Mouse (Mus musculus): Measurements from ENCODE around the gene Cryl1. TPM values are rescaled to one million over a fixed set of nuclear protein-coding genes. Genes with fewer than 3 reads are reported as not detected.

Cryl1 gene
- polyA plus RNA-seq, 1 experiment = 0.08 TPM

- TF ChIP-seq GATA1 (IDR thresholded peaks at IDR 0.05; ENCODE audit: low read length) (no peak), TAL1 (IDR thresholded peaks at IDR 0.05; ENCODE audit: low read length) (no peak)
- Histone ChIP-seq H3K36me3 (ENCODE audit: control insufficient read depth) (no peaks in the 10 kb centered on the region), H3K9me3 (ENCODE audit: control insufficient read depth, low read length) (no peaks in the 10 kb centered on the region), H3K4me1 (ENCODE audit: control insufficient read depth) (no peaks in the 10 kb centered on the region), H3K4me3 (replicated peaks) (no peak overlapping the region), H3K27me3 (ENCODE audit: control insufficient read depth) (no peaks in the 10 kb centered on the region)
These were observed 115.7 kb downstream of the Cryl1 start for GRCm38 (mm10) chr14:57282591-57282990.

GRCm38 (mm10) chr14:57280835-57281234 is 117.5 kb downstream of the Cryl1 start:
- H3K9me3 ChIP-seq (ENCODE audit: control insufficient read depth, low read length) = no peaks in the 10 kb centered on the region
- no peak overlapping the region for H3K4me3 ChIP-seq (replicated peaks)
- TF ChIP-seq TAL1 (IDR thresholded peaks at IDR 0.05; ENCODE audit: low read length) = no peak
- no peak for TF ChIP-seq GATA1 (IDR thresholded peaks at IDR 0.05; ENCODE audit: low read length)
- no peaks in the 10 kb centered on the region for H3K4me1 ChIP-seq (ENCODE audit: control insufficient read depth)
- H3K27me3 ChIP-seq (ENCODE audit: control insufficient read depth) = no peaks in the 10 kb centered on the region
- no peaks in the 10 kb centered on the region for H3K36me3 ChIP-seq (ENCODE audit: control insufficient read depth)

GRCm38 (mm10) chr14:57276481-57277012 is 121.8 kb downstream of the Cryl1 start:
- TF ChIP-seq TAL1 (IDR thresholded peaks at IDR 0.05; ENCODE audit: low read length) (no peak), GATA1 (IDR thresholded peaks at IDR 0.05; ENCODE audit: low read length) (no peak)
- H3K9me3 ChIP-seq (ENCODE audit: control insufficient read depth, low read length) = no peaks in the 10 kb centered on the region
- H3K27me3 ChIP-seq (ENCODE audit: control insufficient read depth) = no peaks in the 10 kb centered on the region
- no peaks in the 10 kb centered on the region for H3K36me3 ChIP-seq (ENCODE audit: control insufficient read depth)
- no peak overlapping the region for H3K4me3 ChIP-seq (replicated peaks)
- no peaks in the 10 kb centered on the region for H3K4me1 ChIP-seq (ENCODE audit: control insufficient read depth)

GRCm38 (mm10) chr14:57272341-57272740 is 126.0 kb downstream of the Cryl1 start:
- no peak overlapping the region for H3K4me3 ChIP-seq (replicated peaks)
- H3K36me3 ChIP-seq (ENCODE audit: control insufficient read depth) = no peaks in the 10 kb centered on the region

GRCm38 (mm10) chr14:57271861-57272260 is 126.5 kb downstream of the Cryl1 start:
- Histone ChIP-seq H3K27me3 (ENCODE audit: control insufficient read depth) (no peaks in the 10 kb centered on the region), H3K36me3 (ENCODE audit: control insufficient read depth) (no peaks in the 10 kb centered on the region), H3K4me1 (ENCODE audit: control insufficient read depth) (no peaks in the 10 kb centered on the region), H3K4me3 (replicated peaks) (no peak overlapping the region), H3K9me3 (ENCODE audit: control insufficient read depth, low read length) (no peaks in the 10 kb centered on the region)
- TF ChIP-seq TAL1 (IDR thresholded peaks at IDR 0.05; ENCODE audit: low read length) (no peak), GATA1 (IDR thresholded peaks at IDR 0.05; ENCODE audit: low read length) (no peak)

More at GRCm38 (mm10) chr14:57272341-57272740, 126.0 kb downstream of the Cryl1 start:
- no peaks in the 10 kb centered on the region for H3K9me3 ChIP-seq (ENCODE audit: control insufficient read depth, low read length)
- no peaks in the 10 kb centered on the region for H3K4me1 ChIP-seq (ENCODE audit: control insufficient read depth)
- no peaks in the 10 kb centered on the region for H3K27me3 ChIP-seq (ENCODE audit: control insufficient read depth)
- no peak for TF ChIP-seq GATA1 (IDR thresholded peaks at IDR 0.05; ENCODE audit: low read length)
- no peak for TF ChIP-seq TAL1 (IDR thresholded peaks at IDR 0.05; ENCODE audit: low read length)

- Histone ChIP-seq H3K27me3 (ENCODE audit: control insufficient read depth) (no peaks in the 10 kb centered on the region), H3K9me3 (ENCODE audit: control insufficient read depth, low read length) (no peaks in the 10 kb centered on the region), H3K4me1 (ENCODE audit: control insufficient read depth) (no peaks in the 10 kb centered on the region), H3K4me3 (replicated peaks) (no peak overlapping the region), H3K36me3 (ENCODE audit: control insufficient read depth) (no peaks in the 10 kb centered on the region)
- TF ChIP-seq TAL1 (IDR thresholded peaks at IDR 0.05; ENCODE audit: low read length) (no peak), GATA1 (IDR thresholded peaks at IDR 0.05; ENCODE audit: low read length) (no peak)
These were observed 129.4 kb downstream of the Cryl1 start for GRCm38 (mm10) chr14:57268900-57269299.

- H3K4me1 ChIP-seq (ENCODE audit: control insufficient read depth) = no peaks in the 10 kb centered on the region
- no peak for TF ChIP-seq TAL1 (IDR thresholded peaks at IDR 0.05; ENCODE audit: low read length)
- TF ChIP-seq GATA1 (IDR thresholded peaks at IDR 0.05; ENCODE audit: low read length) = no peak
- H3K36me3 ChIP-seq (ENCODE audit: control insufficient read depth) = no peaks in the 10 kb centered on the region
- no peaks in the 10 kb centered on the region for H3K27me3 ChIP-seq (ENCODE audit: control insufficient read depth)
- no peak overlapping the region for H3K4me3 ChIP-seq (replicated peaks)
- H3K9me3 ChIP-seq (ENCODE audit: control insufficient read depth, low read length) = no peaks in the 10 kb centered on the region
These were observed 130.0 kb downstream of the Cryl1 start for GRCm38 (mm10) chr14:57268344-57268743.

- Histone ChIP-seq H3K27me3 (ENCODE audit: control insufficient read depth) (no peaks in the 10 kb centered on the region), H3K4me1 (ENCODE audit: control insufficient read depth) (no peaks in the 10 kb centered on the region), H3K36me3 (ENCODE audit: control insufficient read depth) (no peaks in the 10 kb centered on the region), H3K9me3 (ENCODE audit: control insufficient read depth, low read length) (no peaks in the 10 kb centered on the region), H3K4me3 (replicated peaks) (no peak overlapping the region)
- TF ChIP-seq TAL1 (IDR thresholded peaks at IDR 0.05; ENCODE audit: low read length) = no peak
- no peak for TF ChIP-seq GATA1 (IDR thresholded peaks at IDR 0.05; ENCODE audit: low read length)
These were observed 134.4 kb downstream of the Cryl1 start for GRCm38 (mm10) chr14:57263943-57264342.

GRCm38 (mm10) chr14:57259341-57259740 is 139.0 kb downstream of the Cryl1 start:
- Histone ChIP-seq H3K4me1 (ENCODE audit: control insufficient read depth) (no peaks in the 10 kb centered on the region), H3K27me3 (ENCODE audit: control insufficient read depth) (no peaks in the 10 kb centered on the region), H3K36me3 (ENCODE audit: control insufficient read depth) (no peaks in the 10 kb centered on the region), H3K9me3 (ENCODE audit: control insufficient read depth, low read length) (no peaks in the 10 kb centered on the region), H3K4me3 (replicated peaks) (no peak overlapping the region)
- no peak for TF ChIP-seq GATA1 (IDR thresholded peaks at IDR 0.05; ENCODE audit: low read length)
- no peak for TF ChIP-seq TAL1 (IDR thresholded peaks at IDR 0.05; ENCODE audit: low read length)

GRCm38 (mm10) chr14:57248661-57249060 is 149.7 kb downstream of the Cryl1 start:
- H3K9me3 ChIP-seq (ENCODE audit: control insufficient read depth, low read length) = no peaks in the 10 kb centered on the region
- TF ChIP-seq GATA1 (IDR thresholded peaks at IDR 0.05; ENCODE audit: low read length) = no peak
- no peak for TF ChIP-seq TAL1 (IDR thresholded peaks at IDR 0.05; ENCODE audit: low read length)
- H3K4me3 ChIP-seq (replicated peaks) = no peak overlapping the region
- H3K27me3 ChIP-seq (ENCODE audit: control insufficient read depth) = no peaks in the 10 kb centered on the region
- H3K4me1 ChIP-seq (ENCODE audit: control insufficient read depth) = no peaks in the 10 kb centered on the region
- H3K36me3 ChIP-seq (ENCODE audit: control insufficient read depth) = no peaks in the 10 kb centered on the region

Data from erythroblast, embryonic 14.5 days (primary cell).